Mouse (Mus musculus) forebrain, embryonic 14.5 days (tissue): ENCODE data around the gene Armt1. TPM values are rescaled to one million over a fixed set of nuclear protein-coding genes. Genes with fewer than 3 reads are reported as not detected.
A peak's percentile ranks its signal among the peaks of the same experiment; 100 is the strongest.

Experiments
- ATAC-seq: fragments of 200-750 bp; cut with Nextera tagmentation; 2 replicates; pipeline ENCODE4 v1.8.0; 2017; ENCODE audit warnings: mild to moderate bottlenecking, moderate library complexity
- DNase-seq: peaks from one replicate; pipeline ENCODE4 v3.0.0-alpha.2; 2015; ENCODE audit warnings: low spot score
- H3K27ac ChIP-seq: fragments of 300-500 bp; sonication (generic); 2 replicates; pipeline ENCODE4 v1.5.1; 2014; ENCODE audit warnings: low read depth, mild to moderate bottlenecking, control low read depth, low read length, moderate library complexity
- H3K27me3 ChIP-seq: fragments of 300-500 bp; sonication (generic); replicated peaks from 2 replicates; pipeline ENCODE4 v1.6.1; 2014; ENCODE audit warnings: low read length, control low read depth, mixed read lengths; ENCODE audit not compliant: control insufficient read depth, insufficient read depth
- H3K36me3 ChIP-seq: fragments of 300-500 bp; sonication (generic); 2 replicates; pipeline ENCODE4 v1.6.1; 2014; ENCODE audit warnings: low read length, control low read depth; ENCODE audit not compliant: control insufficient read depth, insufficient read depth
- H3K4me1 ChIP-seq: fragments of 300-500 bp; sonication (generic); 2 replicates; pipeline ENCODE4 v1.6.1; 2014; ENCODE audit warnings: antibody characterized with exemption, low read length, control low read depth; ENCODE audit not compliant: control insufficient read depth, insufficient read depth
- H3K4me2 ChIP-seq: fragments of 300-500 bp; sonication (generic); 2 replicates; pipeline ENCODE4 v1.6.1; 2014; ENCODE audit warnings: mild to moderate bottlenecking, control low read depth, low read length
- H3K4me3 ChIP-seq: fragments of 300-500 bp; sonication (generic); 2 replicates; pipeline ENCODE4 v1.5.1; 2014; ENCODE audit warnings: low read depth, low read length, control low read depth
- H3K9ac ChIP-seq: fragments of 300-500 bp; sonication (generic); 2 replicates; pipeline ENCODE4 v1.6.1; 2014; ENCODE audit warnings: mild to moderate bottlenecking, low read length, control low read depth, moderate library complexity
- H3K9me3 ChIP-seq: fragments of 300-500 bp; sonication (generic); replicated peaks from 2 replicates; pipeline ENCODE4 v1.6.1; 2016; ENCODE audit warnings: low read length, control low read depth, mixed read lengths; ENCODE audit not compliant: control insufficient read depth
- WGBS: fragments of 180-500 bp; shearing (Covaris S2); extraction: QIAGEN DNeasy Blood & Tissue Kit; methylation state at CpG from one replicate; pipeline ENCODE4 v1.1.7; 2014; 5-methylcytosine and 5-hydroxymethylcytosine counted together
- polyA plus RNA-seq: library from polyadenylated mRNA; unstranded; fragments of >200 nt; fragmentation: Nextera tagmentation; extraction: Ambion mirVana; gene quantifications from 2 replicates; pipeline ENCODE4 v1.2.1, GENCODE M21; 2014

Gene Armt1
- polyA plus RNA-seq = 13.9 and 14.7 TPM in 2 replicates

DNA sequence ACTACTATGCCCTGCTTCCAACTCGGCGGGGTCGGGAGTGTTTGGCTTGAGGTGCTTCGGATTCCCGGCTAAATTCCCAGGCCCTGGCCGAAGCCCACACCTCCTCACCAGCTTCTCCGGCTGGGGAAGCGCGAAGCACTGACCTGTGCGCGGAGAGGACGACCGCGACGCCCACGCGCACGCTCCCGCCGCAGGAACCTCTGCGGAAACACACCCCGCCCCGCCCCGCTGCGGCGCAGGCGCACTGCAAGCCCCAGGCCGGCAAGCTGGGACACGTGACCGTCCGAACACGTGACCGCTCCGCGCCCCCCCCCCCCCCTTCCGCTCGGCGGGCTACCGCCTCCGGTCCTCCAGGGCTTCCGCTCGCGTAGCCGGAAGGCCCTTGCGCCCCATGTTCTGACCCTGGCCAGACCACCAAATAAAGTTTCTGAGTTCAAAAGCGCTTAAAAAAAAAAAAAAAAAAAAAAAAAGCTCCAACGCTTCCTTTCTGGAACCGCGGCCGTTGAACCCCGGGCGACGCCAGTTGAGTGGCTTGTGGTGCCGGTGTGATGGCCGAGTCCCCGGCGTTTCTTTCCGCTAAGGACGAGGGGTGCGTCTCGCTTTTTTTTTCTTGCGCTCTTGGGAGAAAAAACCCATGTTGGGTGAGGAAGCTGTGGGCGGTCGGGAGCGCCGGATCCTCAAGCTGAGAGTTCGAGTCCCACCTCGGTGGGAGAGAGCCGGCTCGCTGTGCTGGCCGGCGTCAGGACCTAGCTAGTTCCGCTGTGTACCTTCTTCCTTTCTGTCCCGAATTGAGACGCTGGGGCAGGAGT is at the start of gene Armt1, which contains the start of gene Rmnd1:
Armt1 (plus strand) TSS at position 345 of the 809 bp plus-strand sequence.
Rmnd1 (minus strand) TSS at position 266 of the 809 bp plus-strand sequence.
- peak within 1 kb of the TSS; percentile 80 for H3K9ac ChIP-seq
- peaks cover 13% of the 10 kb centered on the region for H3K4me1 ChIP-seq

DNA sequence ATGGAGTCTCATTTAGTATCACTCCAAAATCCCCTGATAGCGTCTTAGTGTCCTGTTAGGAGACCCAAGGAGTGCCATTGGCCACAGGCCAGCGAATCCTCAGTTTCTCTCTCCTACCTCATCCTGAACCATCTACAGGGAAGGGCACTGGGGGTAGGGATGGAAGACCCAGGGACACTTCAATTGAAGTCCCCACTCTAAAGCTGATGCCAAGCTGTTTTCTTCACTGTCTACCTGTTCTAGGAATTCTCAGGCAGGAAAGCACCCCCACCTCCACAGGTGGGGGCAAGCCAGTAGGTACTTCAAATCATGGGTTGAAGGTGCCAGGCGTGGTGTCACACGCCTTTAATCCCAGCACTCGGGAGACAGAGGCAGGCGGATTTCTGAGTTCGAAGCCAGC is 48.0 kb upstream of the Armt1 start:
- H3K4me1 ChIP-seq = peaks cover 6% of the 10 kb centered on the region
- DNase-seq = no peak
- 90% methylated on average over 7 of the region's 7 CpGs for WGBS
- H3K4me3 ChIP-seq = no peak overlapping the region
- ATAC-seq = no peak
- no peaks in the 10 kb centered on the region for H3K9me3 ChIP-seq
- H3K36me3 ChIP-seq = no peaks in the 10 kb centered on the region
- H3K27ac ChIP-seq = no peak overlapping the region
- no peak overlapping the region for H3K9ac ChIP-seq
- H3K4me2 ChIP-seq = no peak overlapping the region
- H3K27me3 ChIP-seq = no peaks in the 10 kb centered on the region

More for the DNA sequence above, at the start of gene Armt1, which contains the start of gene Rmnd1:
- WGBS = under 1% methylated on average over 70 of the region's 75 CpGs
- H3K9me3 ChIP-seq = no peaks in the 10 kb centered on the region
- peak within 1 kb of the TSS; percentile 66 for H3K4me2 ChIP-seq
- H3K27me3 ChIP-seq = no peaks in the 10 kb centered on the region
- H3K27ac ChIP-seq = peak within 1 kb of the TSS; percentile 77
- 0 out of 2 replicates have a peak, but pooled peaks cover 10% of the 10 kb centered on the region for H3K36me3 ChIP-seq
- peak within 1 kb of the TSS; percentile 65 for H3K4me3 ChIP-seq
- DNase-seq (peak; percentile 97), ATAC-seq (peak; percentile 95)

DNA sequence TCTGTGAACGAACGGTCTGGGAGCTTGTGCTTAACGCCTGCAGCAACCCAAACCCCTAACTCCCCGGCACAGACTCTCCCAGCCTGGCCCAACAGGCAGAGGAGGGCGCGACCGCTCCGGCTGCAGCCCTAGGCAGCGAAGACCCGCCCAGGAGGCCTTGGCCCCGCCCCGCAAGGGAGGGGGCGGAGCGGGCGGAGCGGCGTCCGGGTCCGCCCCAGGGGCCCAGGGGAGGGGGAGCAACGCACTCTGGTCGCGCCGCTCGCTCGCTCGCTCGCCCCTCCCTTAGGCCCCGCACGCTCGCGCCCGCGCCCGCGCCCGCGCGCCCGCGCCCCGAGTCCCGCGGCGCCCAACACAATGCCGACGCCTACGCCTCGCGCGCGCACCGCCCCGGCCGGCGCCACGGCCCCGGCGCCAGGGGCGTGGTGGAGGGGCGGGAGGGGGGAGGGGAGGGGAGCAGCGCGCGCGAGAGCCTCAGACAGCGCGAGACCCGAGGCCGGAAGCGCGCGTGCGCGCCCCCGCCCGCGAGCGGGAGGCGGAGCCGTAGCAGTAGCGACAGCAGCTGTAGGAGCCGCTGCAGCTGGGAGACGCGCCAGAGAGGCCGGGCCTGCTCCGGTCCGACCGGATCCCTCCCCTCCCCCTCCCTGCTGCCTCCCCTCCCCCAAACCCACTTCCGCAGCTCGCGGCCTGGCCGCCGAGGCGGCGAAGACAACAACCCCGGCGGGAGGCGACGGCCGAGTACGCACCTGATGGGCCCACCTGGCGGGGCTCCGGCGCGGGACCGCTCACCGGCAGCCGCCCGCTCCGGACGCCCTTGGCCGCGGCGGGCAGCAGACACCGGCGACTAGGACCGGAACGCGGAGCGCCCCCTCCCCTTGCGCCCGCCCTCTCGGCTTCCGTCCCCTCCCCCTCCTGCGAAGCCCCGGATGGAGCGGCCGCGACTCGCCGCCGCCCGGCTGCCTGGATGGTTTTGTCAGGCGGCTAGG is 45.4 kb upstream of the Armt1 start:
- H3K4me1 ChIP-seq = peaks cover 21% of the 10 kb centered on the region
- ATAC-seq = peak; percentile 93
- peak overlapping the region; percentile 99 for H3K27ac ChIP-seq
- peak overlapping the region; percentile 94 for H3K4me3 ChIP-seq
- H3K9me3 ChIP-seq = no peaks in the 10 kb centered on the region
- H3K36me3 ChIP-seq = no peaks in the 10 kb centered on the region
- WGBS = under 1% methylated on average over 60 of the region's 133 CpGs
- peak overlapping the region; percentile 77 for H3K4me2 ChIP-seq
- DNase-seq = peak; percentile 97
- peak overlapping the region; percentile 98 for H3K9ac ChIP-seq
- H3K27me3 ChIP-seq = no peaks in the 10 kb centered on the region

DNA sequence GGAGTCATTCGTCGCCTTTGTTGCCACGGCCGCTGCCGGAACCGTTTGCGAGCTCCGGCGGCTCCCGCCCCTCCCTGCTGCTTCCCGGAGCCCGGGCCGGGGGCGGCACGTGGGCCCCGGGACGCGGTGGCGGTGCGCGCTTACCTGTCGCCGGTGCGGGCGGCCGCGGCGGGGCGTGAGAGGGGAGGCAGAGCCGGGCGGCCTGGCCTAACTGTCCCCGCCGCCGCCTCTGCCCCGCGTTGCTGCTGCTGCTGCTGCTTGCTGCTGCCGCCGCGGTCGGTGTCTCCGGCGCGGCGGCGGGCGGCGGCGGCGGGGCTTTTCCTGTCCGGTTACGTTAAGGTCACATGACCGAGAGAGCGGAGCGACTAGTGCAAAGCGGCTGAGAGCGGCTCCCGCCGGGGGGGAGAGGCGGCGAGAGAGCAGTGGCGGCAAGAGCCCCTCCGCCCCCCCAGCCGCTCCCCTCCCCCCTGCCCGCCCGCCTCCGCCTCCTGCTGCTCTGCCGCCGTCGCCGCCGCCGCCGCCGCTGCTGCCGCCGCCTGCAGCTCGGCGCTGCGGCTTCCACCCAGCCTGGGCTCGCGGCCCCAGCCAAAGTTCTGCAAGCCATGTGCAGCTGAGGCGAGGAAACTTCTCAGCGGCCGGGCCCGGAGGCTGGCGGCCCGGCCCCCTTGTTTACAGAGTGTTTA is 44.4 kb upstream of the Armt1 start, which contains the start of gene Zbtb2:
Zbtb2 (minus strand) TSS at position 408 of the 683 bp plus-strand sequence.
- Histone ChIP-seq H3K9ac (peak within 1 kb of the TSS; percentile 98), H3K27ac (peak within 1 kb of the TSS; percentile 99), H3K4me3 (peak within 1 kb of the TSS; percentile 94), H3K27me3 (no peaks in the 10 kb centered on the region), H3K36me3 (peaks cover 1% of the 10 kb centered on the region; the same call in 1 of the 2 replicates), H3K4me1 (peaks cover 21% of the 10 kb centered on the region), H3K9me3 (no peaks in the 10 kb centered on the region), H3K4me2 (peak within 1 kb of the TSS; percentile 77)
- WGBS = under 1% methylated on average over 56 of the region's 87 CpGs
- ATAC-seq (peak; percentile 11), DNase-seq (peak; percentile 77)

DNA sequence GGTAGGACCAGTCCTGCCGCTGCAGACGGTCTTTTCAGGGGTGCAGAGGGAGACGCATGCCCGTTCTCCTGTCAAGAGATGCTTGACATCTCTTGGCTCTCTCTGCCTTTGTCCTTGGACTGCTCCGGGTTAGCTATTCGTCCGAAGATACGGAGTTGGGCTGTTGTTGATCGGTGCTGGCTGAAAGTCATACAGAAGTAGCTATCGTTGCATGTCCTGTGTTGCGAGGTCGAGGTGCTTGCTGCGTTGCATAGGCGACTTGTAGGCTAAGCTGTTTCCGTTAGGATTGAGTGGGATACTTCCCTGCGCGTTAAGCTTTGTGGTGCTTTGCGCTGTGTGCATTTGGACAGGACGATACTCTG is 43.9 kb upstream of the Armt1 start:
- DNase-seq (no peak), ATAC-seq (no peak)
- Histone ChIP-seq H3K27ac (peak overlapping the region; percentile 99), H3K9me3 (no peaks in the 10 kb centered on the region), H3K36me3 (peaks cover 4% of the 10 kb centered on the region; the same call in 1 of the 2 replicates), H3K4me1 (peaks cover 21% of the 10 kb centered on the region), H3K4me3 (peak overlapping the region; percentile 94), H3K27me3 (no peaks in the 10 kb centered on the region), H3K4me2 (peak overlapping the region; percentile 77), H3K9ac (peak overlapping the region; percentile 98)
- under 1% methylated on average over 19 of the region's 19 CpGs for WGBS

DNA sequence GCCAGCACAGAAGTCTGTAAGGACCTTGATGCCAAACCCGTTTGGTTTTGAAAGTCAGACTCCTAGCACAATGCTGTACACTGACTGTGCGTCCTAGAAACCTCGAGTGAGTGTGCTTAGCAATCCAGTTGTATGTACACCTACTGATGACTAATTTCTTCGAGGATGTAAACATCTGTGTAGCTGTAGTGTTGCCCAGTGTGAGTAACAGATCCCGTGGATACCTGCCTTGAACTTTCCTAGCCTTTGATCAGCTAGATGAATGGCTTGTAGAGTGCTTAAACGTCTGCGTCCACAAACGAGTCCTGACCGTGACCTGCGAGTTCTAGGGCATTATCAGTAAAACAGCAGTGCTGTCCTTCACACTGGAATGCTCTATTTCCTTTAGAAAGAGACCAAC is 43.2 kb upstream of the Armt1 start:
- Histone ChIP-seq H3K4me2 (peak overlapping the region; percentile 77), H3K36me3 (peaks cover 6% of the 10 kb centered on the region; the same call in 1 of the 2 replicates), H3K9ac (peak overlapping the region; percentile 98), H3K9me3 (no peaks in the 10 kb centered on the region), H3K27ac (no peak overlapping the region), H3K4me3 (peak overlapping the region; percentile 94), H3K27me3 (no peaks in the 10 kb centered on the region), H3K4me1 (peaks cover 21% of the 10 kb centered on the region)
- no peak for ATAC-seq
- DNase-seq = no peak
- 30% methylated on average over 10 of the region's 10 CpGs for WGBS

DNA sequence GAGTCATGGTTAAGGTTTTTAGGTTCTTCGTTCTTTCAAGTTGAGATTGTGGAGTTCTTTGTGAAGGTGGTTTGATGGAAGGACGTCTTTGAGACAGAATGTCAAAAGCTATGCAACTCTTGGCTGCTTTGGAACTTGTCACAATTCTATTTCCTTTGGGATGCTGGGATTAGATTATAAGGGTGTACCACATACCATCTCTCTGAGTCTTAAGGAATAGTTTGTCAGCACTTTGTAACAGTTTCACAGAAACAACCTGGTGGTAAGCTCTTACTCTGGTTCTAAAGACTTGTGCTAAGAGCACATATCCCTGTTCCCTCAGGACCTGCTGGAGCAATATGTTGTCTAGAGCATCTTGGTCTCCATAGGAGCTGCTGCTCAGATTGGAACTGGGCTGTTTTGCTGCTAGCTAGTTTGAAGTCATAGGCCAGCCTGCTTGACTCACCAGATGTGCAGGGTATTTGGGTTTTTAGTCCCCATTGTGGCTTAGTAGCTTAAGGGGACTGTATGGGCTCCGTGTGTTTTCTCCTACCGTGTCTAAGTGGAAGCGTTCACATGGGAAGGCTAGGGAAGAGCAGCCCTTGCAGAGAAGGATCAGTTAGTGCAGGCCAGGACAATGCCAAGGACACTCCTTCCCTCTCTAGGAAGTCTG is 42.7 kb upstream of the Armt1 start:
- Histone ChIP-seq H3K27ac (no peak overlapping the region), H3K9me3 (no peaks in the 10 kb centered on the region), H3K27me3 (no peaks in the 10 kb centered on the region), H3K36me3 (peaks cover 11% of the 10 kb centered on the region; the same call in 1 of the 2 replicates), H3K4me1 (peaks cover 21% of the 10 kb centered on the region), H3K4me2 (peak overlapping the region; percentile 77), H3K9ac (peak overlapping the region; percentile 98), H3K4me3 (peak overlapping the region; percentile 94)
- ATAC-seq (no peak), DNase-seq (no peak)
- 59% methylated on average over 5 of the region's 5 CpGs for WGBS
